Mouse (Mus musculus) thymus, adult 2 months (tissue): ENCODE results near the gene Mthfsl.
"Not testable (repeated sequence)": the region's sequence is repeated elsewhere in the genome, so short reads cannot be mapped to it uniquely, and the experiment has no call there.

Source experiments
- CTCF ChIP-seq: fragments of 200-500 bp; IDR thresholded peaks from 2 replicates; pipeline ENCODE4 v1.5.1; 2012; ENCODE audit warnings: mild to moderate bottlenecking, control low read depth, low read length, moderate library complexity, borderline replicate concordance; ENCODE audit not compliant: control insufficient read depth, poor library complexity, insufficient read depth; ENCODE audit errors: extremely low read depth
- POLR2A ChIP-seq: fragments of 200-500 bp; IDR thresholded peaks from 2 replicates; pipeline ENCODE4 v1.6.1; 2012; ENCODE audit warnings: mild to moderate bottlenecking, low read length, control low read depth, moderate library complexity; ENCODE audit not compliant: control insufficient read depth, poor library complexity, insufficient read depth; ENCODE audit errors: extremely low read depth

- not testable (repeated sequence) for TF ChIP-seq POLR2A, CTCF
Measured at GRCm38 (mm10) chr9:88712164-88712749, 7.8 kb downstream of the Mthfsl start.
